Mouse (Mus musculus) lung, postnatal 14 days (tissue): ENCODE measurements around the gene Cox6a2.
"Not testable (repeated sequence)": the region's sequence is repeated elsewhere in the genome, so short reads cannot be mapped to it uniquely, and the experiment has no call there.

Source experiments
- DNase-seq: peaks from one replicate; pipeline ENCODE4 v3.0.0; 2021

Gene Cox6a2

GRCm38 (mm10) chr7:128231741-128232140, 25.6 kb upstream of the Cox6a2 start:
- no peak for DNase-seq

DNA sequence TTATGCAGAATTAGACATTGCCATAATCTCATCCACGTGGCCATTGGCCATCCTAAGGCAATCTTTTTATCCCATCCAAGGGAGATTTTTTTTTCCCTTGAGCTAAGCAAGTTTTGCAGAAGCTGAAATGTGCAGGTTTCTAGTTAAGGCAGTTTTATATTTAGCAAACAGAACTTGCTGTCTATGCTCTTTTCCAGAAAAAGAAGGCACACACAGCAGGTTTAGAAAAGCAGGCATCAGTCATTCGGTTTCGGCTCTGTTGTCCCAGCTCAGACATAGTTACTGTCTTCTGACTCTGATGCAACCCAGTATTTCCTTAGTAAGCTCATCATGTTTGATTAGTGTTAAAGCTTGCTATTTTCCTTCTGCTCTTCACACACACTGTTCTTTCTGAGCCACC, 14.7 kb upstream of the Cox6a2 start:
- no peak for DNase-seq

DNA sequence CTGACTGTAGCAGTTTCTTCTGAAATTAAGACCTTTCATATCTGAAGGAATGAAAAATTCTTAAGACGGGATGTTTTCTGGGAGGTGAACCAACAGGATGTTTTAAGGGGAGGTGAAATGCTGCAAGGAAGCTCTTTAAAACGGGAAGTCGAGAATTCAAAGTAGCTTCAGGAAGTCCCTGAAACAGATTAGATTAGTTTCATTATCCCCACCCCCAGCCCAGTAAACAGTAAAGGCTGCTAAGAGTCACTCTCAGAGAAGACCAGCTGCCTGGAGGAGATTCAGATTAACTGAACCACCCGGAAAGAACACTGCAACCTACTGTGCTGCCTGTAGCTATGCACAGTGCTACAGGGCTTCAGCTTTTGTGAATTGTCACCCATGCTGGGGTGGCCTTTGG, 13.8 kb upstream of the Cox6a2 start:
- no peak for DNase-seq

DNA sequence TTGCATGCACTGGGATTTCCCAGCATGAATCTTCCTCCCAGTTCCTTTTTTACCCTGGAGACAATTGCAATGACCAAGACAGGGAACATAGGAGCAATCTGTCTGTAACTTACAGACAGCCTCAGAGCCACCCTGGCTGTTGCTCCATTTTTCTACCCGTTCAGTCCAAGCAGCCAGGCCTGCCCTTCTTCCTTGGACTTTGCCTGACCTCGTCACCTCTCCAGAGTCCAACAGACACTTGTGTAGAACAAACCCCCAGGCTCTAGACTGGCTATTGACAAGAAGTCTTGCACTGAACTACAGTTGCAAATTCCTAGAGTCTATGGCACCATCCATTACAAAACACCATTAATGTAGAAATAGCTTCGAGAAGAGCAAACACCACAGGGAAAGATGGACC, 3.6 kb upstream of the Cox6a2 start:
- no peak for DNase-seq

DNA sequence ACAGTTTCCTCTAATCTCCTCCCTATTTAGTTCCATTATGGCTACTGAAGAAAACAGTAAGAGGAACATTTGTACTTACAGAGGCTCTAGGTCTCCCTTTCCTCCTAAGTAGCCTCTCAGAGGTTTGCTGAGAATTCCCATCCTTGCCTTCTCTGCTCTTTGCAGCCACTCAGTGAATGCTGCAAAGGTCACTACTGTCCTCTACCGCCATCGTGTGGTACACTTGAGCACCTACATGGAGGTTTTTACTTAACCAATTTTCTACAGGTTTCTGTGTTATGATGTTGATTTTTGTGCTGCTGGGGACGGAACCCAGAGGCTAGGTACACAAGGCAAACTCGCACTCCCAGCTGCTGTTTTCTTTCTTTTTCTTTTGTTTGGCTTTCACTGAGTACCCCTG, 2.0 kb upstream of the Cox6a2 start:
- peak; percentile 72 for DNase-seq

GRCm38 (mm10) chr7:128205695-128206094, 492 bp downstream of the Cox6a2 start:
- no peak for DNase-seq

GRCm38 (mm10) chr7:128204179-128204578, 2.0 kb downstream of the Cox6a2 start:
- DNase-seq: no peak

DNA sequence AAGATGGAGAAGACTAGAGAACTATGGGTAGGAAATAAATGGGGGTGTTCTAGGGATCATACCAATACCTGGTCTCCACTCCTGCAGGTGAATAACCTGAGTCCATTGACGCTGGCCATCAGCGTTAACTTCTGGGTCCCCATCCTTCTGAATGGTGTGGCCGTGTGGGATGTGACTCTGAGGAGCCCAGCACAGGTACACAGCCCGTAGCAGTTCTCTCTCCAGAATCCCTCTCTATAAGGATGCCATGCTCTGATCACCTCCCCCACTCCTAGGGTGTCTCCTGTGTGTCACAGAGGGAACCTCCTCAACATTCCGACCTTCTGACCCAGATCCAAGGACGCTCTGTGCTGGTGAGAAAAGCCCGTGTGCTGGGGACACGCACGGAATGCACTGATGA, 3.1 kb downstream of the Cox6a2 start:
- DNase-seq: no peak

DNA sequence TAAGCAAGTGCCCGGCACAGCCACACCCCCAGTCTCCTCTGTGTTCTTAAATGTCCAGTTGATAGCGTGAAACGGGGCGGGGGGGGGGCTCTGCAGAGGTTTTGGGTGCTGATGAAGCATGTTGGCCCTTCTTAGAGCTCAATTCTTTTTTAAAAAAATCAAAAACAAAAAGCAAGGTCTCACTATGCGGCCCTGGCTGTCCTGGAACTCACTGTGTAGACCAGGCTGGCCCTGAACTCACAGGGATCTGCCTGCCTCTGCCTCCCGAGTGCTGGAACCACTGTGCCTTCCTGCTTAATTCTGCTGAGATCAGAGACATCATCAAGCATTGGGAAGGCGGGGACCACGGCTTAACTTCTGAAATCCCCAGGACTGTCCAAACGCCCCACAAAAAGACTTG, 4.6 kb downstream of the Cox6a2 start:
- no peak for DNase-seq

DNA sequence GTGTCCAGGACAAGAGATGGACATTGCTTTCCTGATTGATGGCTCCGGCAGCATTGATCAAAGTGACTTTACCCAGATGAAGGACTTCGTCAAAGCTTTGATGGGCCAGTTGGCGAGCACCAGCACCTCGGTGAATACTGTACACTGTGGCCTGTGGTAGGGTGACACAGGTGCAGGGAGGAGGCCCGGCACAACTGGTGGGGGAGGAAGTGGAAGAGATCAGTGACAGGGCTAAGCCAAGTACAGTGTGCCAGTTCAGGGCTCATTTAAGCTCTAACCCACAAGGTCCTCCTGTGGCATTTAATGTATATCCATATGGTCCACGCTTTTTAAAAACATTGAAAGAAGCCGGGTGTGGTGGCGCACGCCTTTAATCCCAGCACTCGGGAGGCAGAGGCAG, 24.5 kb downstream of the Cox6a2 start:
- DNase-seq: no peak

DNA sequence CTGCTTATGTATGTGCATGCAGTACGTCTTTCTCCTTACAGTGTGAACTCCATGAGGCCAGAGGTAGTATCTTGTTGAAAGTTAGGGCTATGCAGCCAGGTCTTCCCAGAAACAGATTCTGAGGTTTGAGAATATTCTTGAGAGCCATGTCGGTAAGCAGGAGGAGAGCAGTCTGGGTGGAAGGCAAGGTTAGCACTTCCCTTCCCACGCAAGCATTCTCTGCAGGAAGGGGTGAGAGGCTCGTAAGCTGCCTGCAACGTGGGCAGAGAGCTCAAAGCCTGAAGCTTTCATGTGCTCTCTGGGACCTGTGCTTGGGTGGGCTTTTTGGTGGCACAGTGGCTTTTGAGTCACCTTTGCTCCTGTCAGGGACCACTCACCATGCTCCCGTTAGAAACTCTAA, 25.6 kb downstream of the Cox6a2 start:
- no peak for DNase-seq

GRCm38 (mm10) chr7:128180126-128180525, 26.1 kb downstream of the Cox6a2 start:
- peak; percentile 12 for DNase-seq

GRCm38 (mm10) chr7:128178385-128178784, 27.8 kb downstream of the Cox6a2 start:
- no peak for DNase-seq

DNA sequence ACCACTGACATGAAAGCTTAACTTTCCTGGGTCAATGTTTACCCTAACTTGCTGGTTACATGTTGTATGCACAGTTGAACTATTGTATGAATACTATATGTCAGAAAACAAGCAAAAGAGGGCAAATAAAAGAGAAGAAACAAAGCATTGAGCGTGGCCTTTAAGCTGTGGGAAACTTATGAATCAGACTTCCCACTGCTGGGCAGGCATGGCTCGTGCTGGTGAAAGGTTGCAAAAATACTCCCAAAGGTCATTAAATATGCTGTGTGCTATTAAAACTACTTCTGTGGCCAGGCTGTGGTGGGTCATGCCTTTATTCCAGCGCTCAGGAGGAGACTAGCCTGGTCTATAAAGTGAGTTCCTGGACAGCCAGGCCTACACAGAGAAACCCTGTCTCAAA, 36.2 kb downstream of the Cox6a2 start:
- no peak for DNase-seq

DNA sequence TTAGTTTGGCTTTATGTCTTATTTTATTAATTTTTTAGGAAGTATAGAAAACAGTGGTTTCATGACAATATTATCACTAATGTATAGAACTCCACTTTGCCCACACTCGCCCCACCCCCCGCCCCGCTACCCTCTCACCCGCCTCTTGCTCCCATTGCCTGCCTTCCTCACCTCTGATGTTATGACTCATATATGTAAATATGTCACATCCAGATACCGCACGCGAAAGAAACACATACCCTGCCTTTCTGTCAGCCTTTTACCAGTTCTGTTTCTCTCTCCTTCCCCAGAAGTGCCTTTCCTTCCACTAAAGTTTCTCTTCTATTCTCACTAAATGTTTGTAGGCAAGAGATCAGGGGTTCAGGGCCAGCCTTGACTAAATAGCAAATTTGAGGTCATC, 39.8 kb downstream of the Cox6a2 start:
- no peak for DNase-seq

GRCm38 (mm10) chr7:128164001-128164400, 42.2 kb downstream of the Cox6a2 start:
- DNase-seq: no peak

DNA sequence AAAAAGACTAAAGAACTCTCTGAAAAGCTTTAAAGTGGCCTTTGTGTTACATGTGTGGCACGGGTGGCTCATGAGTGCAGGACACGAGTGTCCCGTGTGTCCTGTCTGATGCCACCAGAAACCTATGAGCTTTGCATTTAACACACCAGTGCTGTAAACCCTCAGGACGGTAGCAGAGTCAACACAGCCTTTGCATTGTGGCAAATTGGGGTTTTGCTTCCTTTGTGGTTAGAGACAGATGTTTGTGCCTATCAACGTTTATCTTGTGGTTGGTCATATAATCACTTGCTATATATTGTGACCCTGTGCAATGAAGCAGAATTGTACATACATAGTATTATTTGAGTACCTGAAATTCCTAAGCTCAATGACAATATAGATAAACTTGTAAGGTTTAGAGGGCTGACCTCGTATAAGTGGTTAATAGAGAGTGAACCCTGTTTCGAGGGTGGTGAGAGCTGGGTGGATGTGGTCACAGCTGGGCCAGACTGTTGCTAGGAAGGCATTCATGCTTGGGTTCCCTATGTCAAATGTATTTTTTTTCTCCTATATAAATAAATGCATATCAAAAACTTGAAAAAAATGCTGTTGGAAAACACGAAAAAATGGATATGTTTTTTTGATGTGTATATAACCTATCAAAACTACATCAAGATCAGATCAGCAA, 47.4 kb downstream of the Cox6a2 start:
- DNase-seq: not testable (repeated sequence)
